8 mouse cellular contexts compared by ENCODE assay signal in the genomic region with DNA sequence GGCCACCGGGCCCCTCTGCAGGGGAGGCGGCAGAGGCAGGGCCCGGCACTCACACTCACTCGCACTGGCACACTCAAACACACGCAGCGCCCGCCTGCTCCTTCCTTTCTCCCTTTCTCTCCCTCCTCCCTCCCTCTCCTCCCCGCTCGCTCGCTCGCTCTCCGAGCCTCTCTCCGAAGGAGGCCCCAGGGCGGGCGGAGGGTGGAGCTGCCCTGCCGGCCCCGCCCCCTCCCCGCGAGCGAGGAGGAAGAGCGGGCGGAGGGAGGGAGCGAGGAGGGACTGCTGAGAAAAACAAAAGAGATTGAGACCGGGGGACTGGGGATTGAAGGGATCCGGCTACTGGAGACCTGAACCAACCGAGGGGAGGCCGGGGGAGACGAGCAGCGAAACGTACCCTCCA. TPM values are rescaled to one million over a fixed set of nuclear protein-coding genes. Genes with fewer than 3 reads are reported as not detected.
DNase-seq lines count a peak whose midpoint lies in the region; ATAC-seq lines count a peak whose summit lies in the region.

No protein-coding gene starts in this region.

- H3K27me3 ChIP-seq in embryonic facial prominence, embryonic 13.5 days = no peaks in the 10 kb centered on the region
- H3K27me3 ChIP-seq in liver, embryonic 12.5 days (replicated peaks) = no peaks in the 10 kb centered on the region
- H3K27me3 ChIP-seq in stomach, embryonic 15.5 days (replicated peaks) = no peaks in the 10 kb centered on the region

- H3K27ac ChIP-seq in embryonic facial prominence, embryonic 13.5 days = peak overlapping the region; percentile 99
- H3K27ac ChIP-seq in liver, embryonic 12.5 days = peak overlapping the region; percentile 95
- peak overlapping the region; percentile 89 for H3K27ac ChIP-seq in stomach, embryonic 15.5 days

- peak; percentile 62 for ATAC-seq in embryonic facial prominence, embryonic 13.5 days (ENCODE audit: insufficient number of reproducible peaks, insufficient read depth, low FRiP score, low TSS enrichment, low read depth)
- peak; percentile 79 for ATAC-seq in liver, embryonic 12.5 days
- ATAC-seq in stomach, embryonic 15.5 days (ENCODE audit: insufficient read depth, low FRiP score, low read depth) = peak; percentile 84

- peak overlapping the region; percentile 93 for H3K4me2 ChIP-seq in embryonic facial prominence, embryonic 13.5 days
- peak overlapping the region; percentile 99 for H3K4me2 ChIP-seq in liver, embryonic 12.5 days
- peak overlapping the region; percentile 90 for H3K4me2 ChIP-seq in stomach, embryonic 15.5 days

- no peaks in the 10 kb centered on the region for H3K9me3 ChIP-seq in embryonic facial prominence, embryonic 13.5 days
- no peaks in the 10 kb centered on the region for H3K9me3 ChIP-seq in liver, embryonic 12.5 days (replicated peaks)
- H3K9me3 ChIP-seq in stomach, embryonic 15.5 days = no peaks in the 10 kb centered on the region

- peak overlapping the region; percentile 97 for H3K9ac ChIP-seq in embryonic facial prominence, embryonic 13.5 days
- peak overlapping the region; percentile 99 for H3K9ac ChIP-seq in liver, embryonic 12.5 days
- peak overlapping the region; percentile 80 for H3K9ac ChIP-seq in stomach, embryonic 15.5 days

- peak overlapping the region; percentile 97 for H3K4me3 ChIP-seq in embryonic facial prominence, embryonic 13.5 days
- H3K4me3 ChIP-seq in liver, embryonic 12.5 days = peak overlapping the region; percentile 95
- H3K4me3 ChIP-seq in stomach, embryonic 15.5 days (replicated peaks) = peak overlapping the region; percentile 74

- H3K36me3 ChIP-seq in embryonic facial prominence, embryonic 13.5 days = peaks cover 22% of the 10 kb centered on the region
- H3K36me3 ChIP-seq in liver, embryonic 12.5 days = peaks cover 24% of the 10 kb centered on the region
- peaks cover 23% of the 10 kb centered on the region for H3K36me3 ChIP-seq in stomach, embryonic 15.5 days

- peaks cover 69% of the 10 kb centered on the region for H3K4me1 ChIP-seq in embryonic facial prominence, embryonic 13.5 days
- H3K4me1 ChIP-seq in liver, embryonic 12.5 days = peaks cover 85% of the 10 kb centered on the region
- peaks cover 54% of the 10 kb centered on the region for H3K4me1 ChIP-seq in stomach, embryonic 15.5 days

- DNase-seq in A20 (ENCODE audit: low read depth, low spot score) = peak; percentile 91
- peak; percentile 79 to 87 for DNase-seq in adrenal gland, postnatal 4 days (ENCODE audit: low spot score in 2 of 2)
- peak; percentile 79 for DNase-seq in heart, adult 8-10 months (ENCODE audit: low spot score)
- peak; percentile 84 for DNase-seq in kidney, adult 9 months
- peak; percentile 62 to 76 for DNase-seq in natural killer cell, adult 2 months (ENCODE audit: low spot score in 2 of 2)

- whole genome bisulfite sequencing in embryonic facial prominence, embryonic 13.5 days = under 1% methylated on average over 26 of the region's 30 CpGs
- 2% methylated on average over 28 of the region's 30 CpGs for WGBS in liver, embryonic 12.5 days (ENCODE audit: insufficient replicate concordance)
- WGBS in stomach, embryonic 15.5 days = under 1% methylated on average over 28 of the region's 30 CpGs

RNA-seq across cellular contexts. Expression of a gene that starts 5.2 kb away (rescaled TPM):
- 10 to 100 TPM; 30.5 to 40.2 TPM for total RNA-seq in adrenal gland, postnatal 4 days (2021)
- 33.2 and 38.8 TPM in 2 replicates for polyA plus RNA-seq in embryonic facial prominence, embryonic 13.5 days (2015; fragmentation: Nextera tagmentation; extraction: Ambion mirVana)
- total RNA-seq in heart, adult 8-10 months (2022) = 10 to 100 TPM; 12.3 to 17.0 (median 13.8) TPM
- polyA plus RNA-seq in liver, embryonic 12.5 days (2016; fragmentation: Nextera tagmentation; extraction: Ambion mirVana) = 34.8 and 36.0 TPM in 2 replicates
- 32.7 and 37.5 TPM in 2 replicates for polyA plus RNA-seq in stomach, embryonic 15.5 days (2015; fragmentation: Nextera tagmentation; extraction: Ambion mirVana)

RNA-seq across cellular contexts. Expression of a gene that starts 5.5 kb away (rescaled TPM):
- 100 to 1,000 TPM; 161 TPM for total RNA-seq in adrenal gland, postnatal 4 days (2021)
- polyA plus RNA-seq in embryonic facial prominence, embryonic 13.5 days (2015; fragmentation: Nextera tagmentation; extraction: Ambion mirVana) = 121 and 124 TPM in 2 replicates
- total RNA-seq in heart, adult 8-10 months (2022) = 10 to 100 TPM; 37.1 to 51.0 (median 42.0) TPM
- polyA plus RNA-seq in liver, embryonic 12.5 days (2016; fragmentation: Nextera tagmentation; extraction: Ambion mirVana) = 53.2 and 53.4 TPM in 2 replicates
- polyA plus RNA-seq in stomach, embryonic 15.5 days (2015; fragmentation: Nextera tagmentation; extraction: Ambion mirVana) = 73.9 and 74.1 TPM in 2 replicates

RNA-seq across cellular contexts. Expression of a gene that starts 36.2 kb away (rescaled TPM):
- total RNA-seq in adrenal gland, postnatal 4 days (2021) = 10 to 100 TPM; 16.5 to 17.1 TPM
- polyA plus RNA-seq in embryonic facial prominence, embryonic 13.5 days (2015; fragmentation: Nextera tagmentation; extraction: Ambion mirVana) = 7.3 and 7.4 TPM in 2 replicates
- total RNA-seq in heart, adult 8-10 months (2022) = 1 to 10 TPM; 5.3 to 6.7 (median 6.1) TPM
- polyA plus RNA-seq in liver, embryonic 12.5 days (2016; fragmentation: Nextera tagmentation; extraction: Ambion mirVana) = 3.5 and 3.9 TPM in 2 replicates
- polyA plus RNA-seq in stomach, embryonic 15.5 days (2015; fragmentation: Nextera tagmentation; extraction: Ambion mirVana) = 8.1 TPM in 2 replicates

RNA-seq across cellular contexts. Expression of a gene that starts 36.2 kb away (rescaled TPM):
- total RNA-seq in adrenal gland, postnatal 4 days (2021) = 10 to 100 TPM; 44.7 to 46.2 TPM
- polyA plus RNA-seq in embryonic facial prominence, embryonic 13.5 days (2015; fragmentation: Nextera tagmentation; extraction: Ambion mirVana) = 89.6 and 96.1 TPM in 2 replicates
- total RNA-seq in heart, adult 8-10 months (2022) = 10 to 100 TPM; 18.4 to 19.6 (median 18.7) TPM
- polyA plus RNA-seq in liver, embryonic 12.5 days (2016; fragmentation: Nextera tagmentation; extraction: Ambion mirVana) = 136 and 147 TPM in 2 replicates
- polyA plus RNA-seq in stomach, embryonic 15.5 days (2015; fragmentation: Nextera tagmentation; extraction: Ambion mirVana) = 79.3 and 89.8 TPM in 2 replicates

RNA-seq across cellular contexts. Expression of a gene that starts 41.2 kb away (rescaled TPM):
- total RNA-seq in adrenal gland, postnatal 4 days (2021) = 10 to 100 TPM; 21.6 to 21.9 TPM
- polyA plus RNA-seq in embryonic facial prominence, embryonic 13.5 days (2015; fragmentation: Nextera tagmentation; extraction: Ambion mirVana) = 22.3 TPM in 2 replicates
- 10 to 100 TPM; 14.8 to 19.0 (median 16.0) TPM for total RNA-seq in heart, adult 8-10 months (2022)
- 6.5 TPM in 2 replicates for polyA plus RNA-seq in liver, embryonic 12.5 days (2016; fragmentation: Nextera tagmentation; extraction: Ambion mirVana)
- 13.1 and 17.3 TPM in 2 replicates for polyA plus RNA-seq in stomach, embryonic 15.5 days (2015; fragmentation: Nextera tagmentation; extraction: Ambion mirVana)

Comparison
In these comparisons a context has a peak if more than half of its experiments do, and no peak if none do; other contexts are left out.
1. Peak in every context shown above with its lines: DNase-seq, ATAC-seq, H3K4me3 ChIP-seq and H3K27ac ChIP-seq.